Mouse (Mus musculus) liver, adult 2 months (tissue): ENCODE data around the gene Gramd1b.

Experiments used
- CTCF ChIP-seq: fragments of 200-500 bp; IDR thresholded peaks from 2 replicates; pipeline ENCODE4 v1.5.1; 2011; ENCODE audit warnings: low read depth, low read length, control low read depth
- POLR2A ChIP-seq: fragments of 200-500 bp; IDR thresholded peaks from 2 replicates; pipeline ENCODE4 v1.6.1; 2011; ENCODE audit warnings: low read length, control low read depth; ENCODE audit not compliant: insufficient read depth; ENCODE audit errors: extremely low read depth

GRCm38 (mm10) chr9:40292475-40292874, 238.7 kb downstream of the Gramd1b start:
- TF ChIP-seq CTCF (no peak), POLR2A (no peak)
